Mouse (Mus musculus): ENCODE measurements around the gene Slc35f1.
A peak's percentile ranks its signal among the peaks of the same experiment; 100 is the strongest.

Gene Slc35f1

DNA sequence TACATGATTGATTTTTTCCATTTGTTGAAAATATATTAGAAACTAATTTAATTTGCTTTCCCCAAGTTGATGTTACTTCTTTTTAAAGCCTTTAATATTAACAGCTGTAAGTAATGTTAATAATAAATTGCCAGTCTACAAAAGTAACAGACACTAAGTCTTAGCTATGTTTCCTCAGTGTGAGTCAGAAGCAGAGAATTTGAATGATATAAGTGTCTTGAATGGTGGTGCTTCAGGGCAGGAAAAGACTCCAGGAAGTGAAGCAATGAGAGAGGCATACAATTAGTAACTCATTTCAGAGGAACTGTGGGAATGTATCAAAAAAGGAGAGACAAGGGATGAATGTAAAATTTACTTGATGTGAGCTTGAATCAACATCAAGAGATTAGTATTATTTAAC is 244.3 kb downstream of the Slc35f1 start:
- DNase-seq, result no peak

DNA sequence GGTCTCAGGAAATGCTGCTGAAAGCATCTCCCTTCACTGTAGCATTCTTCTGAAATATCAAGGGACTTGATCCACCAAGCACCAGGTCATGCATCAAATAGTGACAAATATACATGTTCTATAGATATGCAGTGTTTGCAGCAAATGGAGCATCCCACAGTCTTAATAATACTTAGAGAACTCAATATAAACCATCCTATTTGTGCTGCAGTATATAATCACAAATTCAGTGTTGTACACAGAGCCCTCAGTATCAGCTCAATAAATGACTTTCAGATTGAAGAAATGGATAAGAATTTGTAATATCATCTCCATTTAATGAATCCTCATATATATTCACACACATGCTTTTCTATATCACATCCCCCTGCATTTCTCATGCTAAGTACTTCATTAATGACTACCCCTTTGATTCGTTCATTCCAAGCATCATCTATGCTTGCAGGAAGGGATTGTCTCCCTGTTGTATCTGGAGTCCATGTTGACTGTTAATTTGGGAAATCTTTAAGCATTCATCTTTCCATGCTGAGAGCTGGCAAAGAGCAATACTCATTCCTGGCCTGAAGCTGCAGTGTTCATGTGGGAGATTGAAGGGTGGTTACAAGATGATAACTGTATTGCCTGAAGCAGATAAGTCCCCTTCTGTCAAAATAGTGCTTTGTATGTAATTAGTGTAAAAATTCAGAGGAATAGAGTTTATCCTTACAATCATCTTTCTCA is 249.9 kb downstream of the Slc35f1 start:
- DNase-seq, result no peak

DNA sequence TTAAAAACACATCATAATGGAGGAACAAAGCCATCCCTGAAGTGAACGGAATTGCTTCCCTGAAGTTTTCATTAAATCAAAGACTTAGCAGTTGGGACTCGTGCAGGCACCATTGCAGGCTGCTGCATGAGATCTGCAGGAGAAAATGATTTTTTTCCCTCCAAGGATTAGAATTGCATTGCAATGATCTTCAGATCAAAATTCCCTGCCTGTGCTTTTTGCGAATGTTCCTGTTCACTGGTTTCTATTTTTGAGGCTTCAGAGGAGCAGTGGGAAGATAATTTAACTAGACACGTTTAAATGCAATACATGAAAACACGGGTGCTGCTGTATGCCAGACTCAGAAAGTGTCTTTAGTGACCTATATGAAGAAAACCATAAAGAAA is 250.5 kb downstream of the Slc35f1 start:
- no peak for DNase-seq

DNA sequence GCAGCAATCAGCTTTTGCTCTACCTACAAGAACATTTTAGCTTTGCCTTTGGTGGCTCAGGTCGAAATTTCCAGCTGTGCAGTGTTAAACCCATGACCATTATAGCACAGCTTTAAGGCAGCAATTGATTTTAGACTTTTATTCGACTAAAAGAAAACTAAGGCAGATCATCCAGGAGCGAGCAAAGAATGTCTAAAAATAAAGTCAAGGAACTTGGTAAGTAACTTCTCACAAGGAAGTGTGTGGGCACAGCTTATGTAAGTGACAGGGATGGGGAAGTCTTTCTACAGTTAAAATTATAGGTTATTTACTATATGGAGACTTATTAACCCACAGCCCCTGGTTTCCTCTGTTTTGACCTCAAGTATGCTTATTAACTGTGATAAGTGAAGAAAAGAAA is 262.2 kb downstream of the Slc35f1 start:
- DNase-seq, result no peak

DNA sequence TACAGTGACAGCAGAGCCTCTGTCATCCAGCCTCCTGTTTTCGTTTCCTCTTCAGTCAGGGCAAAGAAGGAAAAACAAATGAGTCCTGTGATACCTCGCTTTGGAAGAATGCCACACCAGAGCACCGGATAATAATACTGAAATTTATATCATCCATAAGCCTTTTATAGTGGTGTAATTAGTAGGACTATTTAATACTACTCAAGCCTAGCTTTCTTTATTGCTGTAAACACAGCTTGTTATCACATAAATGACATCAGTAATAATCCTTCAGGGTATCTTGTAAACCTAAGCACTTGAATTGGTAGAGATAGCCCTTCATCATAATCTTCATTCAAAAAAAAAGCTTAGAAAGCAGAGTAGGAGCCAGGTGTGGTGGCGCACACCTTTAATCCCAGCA is 266.4 kb downstream of the Slc35f1 start:
- DNase-seq, result no peak

DNA sequence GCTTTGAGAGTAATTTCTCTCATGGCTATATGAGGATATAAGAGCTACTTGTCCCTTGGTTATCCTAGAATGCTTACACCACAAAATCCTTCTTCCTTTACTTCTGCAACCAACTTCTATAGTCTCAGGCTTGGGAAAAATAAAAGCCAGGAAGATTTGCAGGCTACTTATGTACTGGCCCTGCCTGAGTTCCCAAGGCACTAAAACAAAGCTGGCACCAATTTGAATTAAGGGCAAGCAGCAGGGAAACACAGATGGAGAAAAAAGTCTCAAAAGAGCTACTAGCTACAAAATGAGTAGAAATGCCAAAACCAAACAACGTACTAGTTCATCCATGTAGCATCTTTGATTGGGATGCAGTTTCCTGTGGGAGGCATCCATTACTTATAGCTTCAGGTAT is 288.9 kb downstream of the Slc35f1 start:
- DNase-seq, result no peak

DNA sequence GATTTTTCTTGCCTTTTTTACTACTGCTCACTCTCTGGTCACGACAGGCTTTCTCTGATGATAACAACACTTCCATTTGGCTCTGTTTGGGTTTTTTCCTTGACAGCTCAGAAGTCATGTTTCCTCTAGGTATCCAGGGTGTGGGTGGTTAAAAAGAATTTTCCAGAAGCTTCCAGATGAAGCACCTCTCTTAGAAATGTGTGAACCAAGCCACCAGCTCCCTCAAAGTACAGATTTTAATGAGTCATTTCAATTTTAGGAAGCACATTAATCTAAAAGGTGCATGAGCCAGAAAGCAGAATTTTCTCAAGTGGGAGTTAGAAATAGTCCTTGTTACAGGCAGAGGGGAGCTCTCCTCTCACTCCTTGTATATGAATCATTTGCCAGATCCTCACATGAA is 292.5 kb downstream of the Slc35f1 start:
- no peak for DNase-seq

DNA sequence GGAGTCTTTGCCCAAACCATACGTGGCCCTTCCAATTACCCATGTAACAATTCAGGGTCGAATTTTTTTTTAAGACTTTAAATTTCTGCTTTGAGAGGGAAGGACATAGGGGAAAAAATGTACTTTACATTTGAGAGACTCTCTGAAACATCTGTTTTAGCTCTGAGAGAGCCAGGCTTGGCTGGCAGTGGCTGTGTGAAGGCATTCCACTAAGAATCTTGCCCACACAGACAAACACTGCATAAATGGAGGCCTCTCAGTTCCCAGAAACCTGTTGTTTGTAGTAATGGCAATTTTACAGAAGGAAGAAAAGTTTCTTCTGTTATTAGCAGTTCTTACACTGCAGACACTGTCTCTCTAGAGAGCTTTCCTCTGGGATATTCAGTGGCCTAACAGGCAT is 301.9 kb downstream of the Slc35f1 start:
- no peak for DNase-seq

DNA sequence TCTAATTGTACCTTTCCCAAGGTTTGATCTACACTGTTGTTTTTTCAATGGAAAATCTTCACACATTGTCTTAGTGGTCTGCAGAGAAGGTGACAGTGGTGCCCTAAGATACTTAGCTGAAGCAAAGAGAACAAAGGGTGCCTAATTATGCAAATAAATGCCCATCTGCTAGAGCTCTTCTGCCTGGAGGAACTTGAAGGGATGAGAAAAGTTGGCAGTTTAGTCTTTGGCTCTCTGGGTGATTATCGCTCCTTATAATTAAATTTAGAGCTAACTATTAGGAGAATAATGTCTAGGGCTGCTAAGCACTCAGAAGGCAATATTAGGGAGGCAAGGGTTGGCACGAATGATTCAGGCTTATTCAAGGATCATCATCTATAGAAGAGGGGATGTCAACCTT is 306.6 kb downstream of the Slc35f1 start:
- no peak for DNase-seq

DNA sequence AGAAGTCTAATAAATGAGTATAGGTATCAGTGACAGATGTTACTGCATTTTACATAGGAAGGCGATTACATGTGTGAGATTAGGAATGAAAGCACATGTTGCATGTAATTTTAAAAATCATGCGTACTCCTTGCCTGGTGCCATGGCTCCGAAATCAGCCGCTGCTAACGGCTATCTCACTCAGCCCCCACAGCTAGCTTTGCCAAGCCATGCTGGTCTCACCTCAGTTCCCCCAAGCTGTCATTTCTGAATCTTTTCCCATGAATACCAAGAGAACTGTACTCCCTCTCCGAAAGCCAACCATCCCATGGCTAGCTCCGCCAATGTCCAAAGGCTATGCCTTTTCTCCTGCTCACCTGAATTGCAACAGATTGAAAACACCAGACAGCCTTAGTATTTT is 310.8 kb downstream of the Slc35f1 start:
- no peak for DNase-seq

DNA sequence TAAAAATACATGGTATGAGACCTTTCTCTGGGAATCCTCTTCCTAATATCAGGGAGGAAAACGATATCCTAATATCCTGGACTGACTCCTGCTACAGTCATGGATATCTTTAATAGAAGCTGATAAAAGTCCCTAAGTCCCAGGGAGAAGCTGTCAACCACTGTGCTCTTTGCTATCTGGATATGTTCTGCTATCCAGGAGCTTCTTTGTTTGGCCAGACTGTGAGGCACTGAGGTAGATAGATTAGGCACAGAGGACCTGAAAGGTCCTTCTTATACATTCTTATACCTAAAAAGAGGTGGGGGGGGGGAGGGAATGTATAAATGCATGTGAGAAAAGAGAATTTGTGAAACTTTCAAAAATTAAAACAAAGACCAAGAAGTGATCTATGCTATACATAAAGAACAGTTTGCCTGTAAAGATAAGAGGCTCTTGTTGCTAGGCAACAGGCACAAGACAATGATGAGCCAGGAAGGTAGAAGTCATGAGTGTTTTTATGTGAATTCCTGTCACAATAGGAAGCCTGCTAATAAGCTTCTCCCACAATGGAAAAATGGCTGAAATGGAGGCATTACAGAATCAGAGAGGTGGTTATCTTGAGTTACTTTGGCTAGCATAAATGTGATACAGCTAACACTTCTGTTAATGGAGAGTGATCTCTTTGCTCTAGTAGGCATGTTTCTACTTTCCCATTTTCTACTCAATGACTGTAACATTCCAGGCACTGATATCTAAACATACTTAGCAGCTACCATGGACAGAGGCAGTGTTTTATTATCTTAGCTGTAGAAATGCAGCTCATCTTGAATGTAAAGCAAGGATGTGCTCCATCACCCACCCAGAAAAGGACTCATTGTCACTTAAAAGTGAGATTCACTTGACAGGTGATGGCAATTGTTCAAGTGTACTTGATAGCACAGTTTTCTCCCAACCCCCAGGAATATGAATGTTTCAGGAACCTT is 316.2 kb downstream of the Slc35f1 start:
- DNase-seq, result no peak

DNA sequence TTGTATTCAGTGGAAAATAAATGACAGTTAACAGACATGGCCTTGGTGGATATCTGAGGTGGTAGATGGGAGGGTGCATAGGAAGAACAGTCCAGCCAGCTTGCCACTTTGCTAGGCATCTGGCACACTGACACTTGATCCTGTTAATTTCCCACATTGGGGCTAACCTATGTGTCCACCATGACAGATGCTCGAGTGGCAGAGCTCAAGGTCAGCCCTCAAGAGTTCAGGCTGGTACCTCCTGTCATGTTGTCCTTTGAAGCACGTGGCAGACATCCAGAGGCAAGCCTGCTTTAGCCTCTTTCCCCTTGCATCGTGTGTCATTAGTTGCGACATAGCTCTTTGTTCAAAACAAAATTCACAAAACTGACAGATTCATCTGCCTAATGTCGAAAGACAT is 323.5 kb downstream of the Slc35f1 start:
- DNase-seq, result no peak

DNA sequence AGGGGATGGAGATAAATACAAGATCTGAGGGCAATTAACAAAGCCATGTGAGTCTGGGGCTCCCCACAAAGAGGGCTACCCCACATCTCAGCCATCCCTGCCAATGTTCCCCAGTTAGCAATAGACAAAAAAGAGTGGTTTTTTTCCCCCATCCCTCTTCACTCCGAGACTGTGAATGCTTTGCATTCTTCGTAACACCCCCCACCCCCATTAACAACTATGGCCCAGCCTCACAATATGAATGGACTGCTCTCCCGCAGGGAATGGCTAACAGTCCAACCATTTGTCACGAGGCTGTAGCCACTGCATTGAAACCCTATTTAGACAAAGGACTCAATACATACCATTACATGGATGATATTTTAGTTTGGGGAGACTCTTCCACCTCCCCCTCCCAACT is 338.1 kb downstream of the Slc35f1 start:
- no peak for DNase-seq

DNA sequence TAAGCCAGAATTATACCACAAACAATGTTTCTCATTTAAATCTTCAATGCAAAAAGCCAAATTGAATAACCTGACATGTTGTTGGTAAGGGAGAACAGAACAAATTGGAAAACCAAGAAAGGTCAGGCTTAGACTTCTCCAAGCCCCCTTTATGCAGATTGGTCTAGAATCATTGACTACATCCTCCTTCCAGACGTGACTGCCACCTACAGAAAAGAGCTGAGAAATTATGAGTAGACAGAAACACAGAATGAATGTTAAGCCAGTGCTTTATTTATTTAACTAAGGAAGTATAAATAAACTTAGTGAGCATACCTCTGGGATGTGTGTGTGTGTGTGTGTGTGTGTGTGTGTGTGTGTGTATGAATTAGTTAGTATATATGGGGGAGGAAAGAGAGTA is 344.9 kb downstream of the Slc35f1 start:
- no peak for DNase-seq

DNA sequence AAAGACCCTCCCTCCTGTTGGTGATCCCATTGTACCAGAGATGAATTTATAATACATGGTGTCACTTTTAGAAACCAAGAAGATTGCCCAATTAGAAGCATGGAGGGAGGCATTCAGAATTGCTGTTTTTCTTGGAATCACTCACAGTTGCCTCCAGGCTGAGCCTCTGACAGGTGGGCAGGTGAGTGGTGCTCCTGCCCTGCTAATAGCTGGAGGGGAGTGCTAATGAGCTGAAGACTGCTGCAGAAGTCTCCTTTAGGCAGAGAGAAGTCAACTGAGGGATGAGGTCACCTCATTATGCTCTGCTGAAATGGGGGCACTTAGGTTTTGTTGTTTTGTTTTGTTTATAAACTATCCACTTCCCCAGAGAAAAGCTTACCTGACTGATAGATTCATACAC is 355.6 kb downstream of the Slc35f1 start:
- DNase-seq, result no peak

DNA sequence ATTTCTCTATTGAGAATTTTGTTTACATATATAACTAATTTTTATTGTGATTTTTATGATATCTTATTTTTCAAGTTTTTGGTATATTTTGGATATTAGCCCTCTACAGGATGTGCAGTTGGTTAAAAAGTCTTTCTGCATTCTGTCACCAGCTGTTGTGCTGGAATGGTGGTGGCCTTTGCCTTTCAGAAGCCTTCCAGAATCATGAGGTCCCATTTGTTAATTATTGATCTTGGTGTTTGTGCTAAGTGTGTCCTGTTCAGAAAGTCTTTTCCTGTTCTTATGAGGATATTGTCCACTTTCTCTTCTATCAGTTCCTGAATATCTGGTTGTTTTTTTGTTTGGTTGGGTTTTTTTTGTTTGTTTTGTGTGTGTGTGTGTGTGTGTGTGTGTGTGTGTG is 362.2 kb downstream of the Slc35f1 start:
- no peak for DNase-seq

DNA sequence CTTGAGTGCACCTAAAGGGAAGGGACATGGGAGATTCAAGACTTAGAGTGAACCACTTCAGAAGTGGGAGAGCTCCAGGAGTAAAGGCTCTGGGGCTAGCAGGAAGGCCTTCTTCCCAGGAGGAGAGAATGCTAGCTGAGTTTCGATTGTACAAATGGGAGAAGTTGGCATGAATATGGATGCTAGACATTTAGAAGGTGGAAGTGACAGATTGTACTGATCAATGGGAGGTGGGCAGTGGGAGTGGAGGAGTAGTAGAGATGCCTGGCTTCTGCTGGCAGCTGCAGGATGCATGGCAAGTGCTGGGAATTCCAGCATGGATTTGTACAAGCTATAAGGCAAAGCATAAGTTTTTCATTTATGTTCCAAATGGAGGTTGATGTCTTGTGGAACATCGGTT is 370.4 kb downstream of the Slc35f1 start:
- no peak for DNase-seq

DNA sequence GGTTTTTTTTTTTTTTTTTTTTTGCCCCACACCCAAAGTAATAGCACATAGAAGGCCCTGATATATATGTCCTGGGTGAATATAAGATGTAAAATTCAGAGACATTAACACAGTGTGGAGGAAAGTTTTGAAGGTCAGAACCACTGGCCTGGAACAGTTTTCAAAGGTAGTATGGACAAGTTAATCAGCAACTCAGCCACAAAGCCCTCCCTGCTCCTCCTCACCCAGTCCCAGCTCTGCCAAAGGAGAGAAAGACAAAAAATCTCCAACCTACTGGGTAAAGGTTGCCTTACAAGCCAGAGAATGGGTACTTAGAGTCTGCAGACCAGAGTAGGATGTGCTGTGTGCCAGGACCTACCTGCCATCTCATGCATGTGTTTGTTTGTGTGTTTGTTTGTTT is 372.4 kb downstream of the Slc35f1 start:
- DNase-seq, result no peak

DNA sequence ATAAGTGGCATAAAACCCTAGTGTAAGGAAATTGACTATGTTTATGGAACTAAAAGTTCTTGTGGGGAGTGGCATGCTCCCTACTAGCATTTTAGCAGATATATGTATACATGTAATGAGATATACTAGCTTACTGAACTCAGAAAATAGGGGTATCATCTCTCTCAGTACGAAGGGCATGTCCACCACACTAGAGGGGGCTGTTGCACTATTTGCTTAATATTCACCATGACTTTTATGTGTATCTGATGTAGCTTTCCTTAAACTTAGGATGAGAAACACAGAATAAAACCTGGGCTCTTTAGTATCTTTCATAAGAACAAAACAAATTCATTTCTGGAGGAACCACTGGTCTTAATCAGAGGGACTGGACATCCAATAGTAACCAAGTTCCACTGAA is 397.5 kb downstream of the Slc35f1 start:
- no peak for DNase-seq

DNA sequence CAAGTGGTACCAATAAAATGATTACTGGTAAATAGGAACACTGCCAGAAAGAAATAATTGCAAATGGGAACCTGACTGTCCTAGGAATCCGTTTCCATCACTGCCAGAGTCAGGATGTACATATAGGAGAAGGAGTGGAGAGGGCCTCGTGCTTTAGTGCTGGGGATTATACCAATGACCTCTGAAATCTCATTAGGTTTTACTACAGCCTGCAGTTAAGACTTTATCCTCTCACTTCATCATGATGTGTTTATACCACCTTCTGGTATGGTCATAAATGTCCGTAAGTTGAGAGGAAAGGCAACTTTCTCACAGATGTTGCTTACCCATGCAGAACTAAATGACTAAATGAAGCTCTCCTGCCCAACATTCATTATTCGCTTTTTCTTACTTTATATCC is 401.2 kb downstream of the Slc35f1 start:
- no peak for DNase-seq

DNA sequence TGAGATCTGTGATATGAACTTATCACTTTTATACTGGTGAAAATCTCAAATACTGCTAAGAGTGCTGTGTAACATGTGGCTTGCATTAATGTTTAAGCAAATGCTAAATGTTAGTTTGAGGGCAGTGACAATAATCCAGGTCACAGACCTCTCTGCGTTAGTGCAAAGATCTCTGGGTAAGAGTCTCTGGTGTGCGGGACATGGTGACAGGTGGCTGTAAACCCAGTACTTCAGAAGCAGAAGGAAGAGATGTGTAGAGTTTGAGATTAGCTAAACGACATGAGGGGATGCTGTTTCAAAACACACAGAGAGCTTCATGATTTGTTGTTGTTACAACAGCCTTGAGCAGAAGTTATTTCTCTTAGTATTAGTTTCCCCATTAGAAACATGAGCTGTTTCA is 406.1 kb downstream of the Slc35f1 start:
- DNase-seq, result no peak

DNA sequence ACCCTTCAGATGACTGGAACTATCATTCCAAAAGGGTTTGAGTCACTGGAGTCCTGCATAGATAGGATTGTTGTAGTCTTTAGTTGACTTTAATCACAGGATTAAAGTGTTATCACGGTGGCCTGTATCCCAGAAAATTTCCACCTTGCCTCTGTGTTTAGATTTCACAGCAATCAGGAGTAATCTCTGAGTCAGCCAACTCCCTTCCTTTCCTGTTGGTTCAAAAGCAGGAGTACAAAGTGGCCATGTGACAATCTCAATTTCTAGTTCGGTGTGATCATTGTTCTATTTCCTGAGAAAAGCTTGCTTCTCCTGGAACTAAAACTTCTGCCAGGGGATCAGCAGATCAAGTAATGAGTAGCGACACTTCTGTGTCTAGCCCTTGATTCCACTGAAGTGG is 410.5 kb downstream of the Slc35f1 start:
- DNase-seq, result peak in 1 of 2 experiments; percentile 2

DNA sequence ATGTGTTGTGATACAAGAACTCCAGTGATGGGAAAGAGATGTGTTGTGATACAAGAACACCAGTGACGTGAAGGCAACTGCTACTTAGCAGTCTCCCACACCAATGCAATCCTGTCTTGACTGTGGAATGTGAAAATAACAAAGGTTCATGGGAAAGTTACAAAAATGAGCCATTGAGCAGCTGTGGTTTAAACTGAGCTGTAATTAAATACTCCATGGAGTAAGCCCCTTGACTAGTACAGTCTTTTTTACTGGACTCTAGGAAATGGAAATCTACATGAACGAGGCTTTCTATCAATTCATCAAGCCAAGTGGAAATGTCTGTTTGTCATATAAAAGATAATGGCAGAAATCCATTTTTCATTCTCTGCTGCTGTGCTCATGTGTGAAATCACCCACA is 411.1 kb downstream of the Slc35f1 start:
- no peak for DNase-seq

DNA sequence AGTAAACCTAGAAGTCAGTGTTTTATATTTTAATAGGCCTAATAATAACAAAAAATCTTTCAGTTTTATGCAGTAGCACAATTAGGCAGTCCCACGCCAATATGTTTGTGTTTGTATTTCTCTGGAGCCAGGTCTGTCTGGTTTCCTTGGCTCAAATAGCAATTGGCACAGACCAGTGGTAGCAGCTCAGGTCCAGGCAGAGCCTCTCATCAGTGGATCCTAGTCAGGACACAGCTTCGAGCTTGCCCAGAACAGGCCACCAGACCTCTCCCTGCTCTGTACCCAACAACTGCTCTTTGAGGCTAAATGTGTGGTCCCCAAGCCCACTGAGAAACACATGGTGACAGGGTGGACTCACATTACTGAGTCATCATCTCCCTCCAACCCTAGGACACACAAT is 412.1 kb downstream of the Slc35f1 start:
- DNase-seq, result no peak
